Mouse (Mus musculus) lung, embryonic 14.5 days (tissue): ENCODE data around the gene Tacc2. TPM values are rescaled to one million over a fixed set of nuclear protein-coding genes. Genes with fewer than 3 reads are reported as not detected.

Experiments
- ATAC-seq: fragments of 200-750 bp; cut with Nextera tagmentation; 2 replicates; pipeline ENCODE4 v1.8.0; 2017; ENCODE audit warnings: mild to moderate bottlenecking, moderate TSS enrichment, moderate library complexity; ENCODE audit not compliant: insufficient read depth
- DNase-seq: peaks from one replicate; pipeline ENCODE4 v3.0.0-alpha.2; 2015
- H3K27ac ChIP-seq: fragments of 300-500 bp; sonication (generic); 2 replicates; pipeline ENCODE4 v1.5.1; 2014; ENCODE audit warnings: low read depth, mild to moderate bottlenecking, moderate library complexity
- H3K27me3 ChIP-seq: fragments of 300-500 bp; sonication (generic); 2 replicates; pipeline ENCODE4 v1.6.1; 2014; ENCODE audit warnings: low read length, control low read depth; ENCODE audit not compliant: insufficient read depth
- H3K36me3 ChIP-seq: fragments of 300-500 bp; sonication (generic); 2 replicates; pipeline ENCODE4 v1.6.1; 2014; ENCODE audit warnings: control low read depth; ENCODE audit not compliant: insufficient read depth
- H3K4me1 ChIP-seq: fragments of 300-500 bp; sonication (generic); 2 replicates; pipeline ENCODE4 v1.6.1; 2014; ENCODE audit warnings: antibody characterized with exemption, control low read depth; ENCODE audit not compliant: insufficient read depth
- H3K4me2 ChIP-seq: fragments of 300-500 bp; sonication (generic); 2 replicates; pipeline ENCODE4 v1.6.1; 2014; ENCODE audit warnings: mild to moderate bottlenecking
- H3K4me3 ChIP-seq: fragments of 300-500 bp; sonication (generic); 2 replicates; pipeline ENCODE4 v1.5.1; 2014; ENCODE audit warnings: low read depth, low read length
- H3K9ac ChIP-seq: fragments of 300-500 bp; sonication (generic); 2 replicates; pipeline ENCODE4 v1.6.1; 2014
- H3K9me3 ChIP-seq: fragments of 300-500 bp; sonication (generic); 2 replicates; pipeline ENCODE4 v1.6.1; 2016; ENCODE audit warnings: low read depth, low read length, control low read depth
- CTCF ChIP-seq: IDR thresholded peaks from 2 replicates; pipeline ENCODE4 v1.5.1; 2016; ENCODE audit warnings: antibody characterized with exemption, low read depth
- WGBS: fragments of 180-500 bp; shearing (Covaris S2); extraction: QIAGEN DNeasy Blood & Tissue Kit; methylation state at CpG from one replicate; pipeline ENCODE4 v1.1.7; 2014; 5-methylcytosine and 5-hydroxymethylcytosine counted together
- polyA plus RNA-seq: library from polyadenylated mRNA; unstranded; fragments of >200 nt; fragmentation: Nextera tagmentation; extraction: Ambion mirVana; gene quantifications from 2 replicates; pipeline ENCODE4 v1.2.1, GENCODE M21; 2014

The Tacc2 gene
- polyA plus RNA-seq, 1 experiment from 2014 or later, result 32.6 TPM

DNA sequence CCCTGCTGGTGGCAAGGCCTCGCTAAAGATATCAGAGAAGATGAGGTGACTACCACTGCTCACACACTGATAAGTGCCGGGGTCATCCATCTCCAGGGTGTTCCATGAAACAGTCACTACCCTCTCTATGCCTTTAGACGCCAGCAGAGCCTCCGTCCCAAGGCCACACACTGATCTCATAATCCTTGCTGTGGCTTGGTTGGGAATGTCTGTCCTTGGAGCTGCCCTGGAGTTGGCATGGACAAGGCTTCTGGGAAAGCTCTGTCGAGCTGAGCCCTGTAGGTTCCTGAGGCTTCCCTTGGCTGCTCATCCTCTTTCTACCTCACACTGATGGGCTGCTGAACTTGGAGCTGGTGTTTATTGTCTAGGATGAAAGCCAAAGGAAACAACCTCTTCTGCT lies 209.5 kb downstream of the Tacc2 start:
- peak; percentile 31; the same call in 1 of the 2 replicates for ATAC-seq
- Histone ChIP-seq H3K4me1 (peaks cover 10% of the 10 kb centered on the region; the same call in 1 of the 2 replicates), H3K27ac (no peak overlapping the region), H3K4me2 (no peak overlapping the region), H3K36me3 (no peaks in the 10 kb centered on the region), H3K9ac (no peak overlapping the region), H3K9me3 (no peaks in the 10 kb centered on the region), H3K27me3 (no peaks in the 10 kb centered on the region), H3K4me3 (no peak overlapping the region)
- TF ChIP-seq CTCF, result no peak
- WGBS, result 62% methylated on average over 5 of the region's 5 CpGs
- DNase-seq, result no peak

DNA sequence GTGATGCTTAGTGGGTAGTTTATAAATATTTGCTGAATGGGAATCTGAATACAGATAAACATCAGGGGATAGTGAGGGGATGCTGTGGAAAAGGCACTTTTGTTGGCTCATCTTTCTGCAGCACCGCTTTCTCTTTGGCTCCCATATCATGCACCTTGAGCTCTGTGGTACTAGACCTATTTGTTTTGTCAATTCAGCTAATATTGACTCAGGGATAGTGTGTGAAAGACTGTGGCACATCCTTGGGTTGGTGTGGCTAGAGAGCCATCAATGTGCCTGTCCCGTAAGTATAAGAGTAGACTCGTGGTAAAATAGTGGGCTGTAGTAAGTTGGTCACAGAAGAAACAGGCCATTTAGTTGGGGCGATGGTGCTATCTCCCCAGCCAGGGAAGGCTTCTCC lies 210.3 kb downstream of the Tacc2 start:
- H3K27me3 ChIP-seq, result no peaks in the 10 kb centered on the region
- 83% methylated on average over 4 of the region's 4 CpGs for WGBS
- TF ChIP-seq CTCF, result no peak
- DNase-seq (no peak), ATAC-seq (no peak)
- no peaks in the 10 kb centered on the region for H3K36me3 ChIP-seq
- peaks cover 10% of the 10 kb centered on the region; the same call in 1 of the 2 replicates for H3K4me1 ChIP-seq
- no peaks in the 10 kb centered on the region for H3K9me3 ChIP-seq
- H3K27ac ChIP-seq, result no peak overlapping the region
- no peak overlapping the region for H3K9ac ChIP-seq
- H3K4me3 ChIP-seq, result no peak overlapping the region
- H3K4me2 ChIP-seq, result no peak overlapping the region

DNA sequence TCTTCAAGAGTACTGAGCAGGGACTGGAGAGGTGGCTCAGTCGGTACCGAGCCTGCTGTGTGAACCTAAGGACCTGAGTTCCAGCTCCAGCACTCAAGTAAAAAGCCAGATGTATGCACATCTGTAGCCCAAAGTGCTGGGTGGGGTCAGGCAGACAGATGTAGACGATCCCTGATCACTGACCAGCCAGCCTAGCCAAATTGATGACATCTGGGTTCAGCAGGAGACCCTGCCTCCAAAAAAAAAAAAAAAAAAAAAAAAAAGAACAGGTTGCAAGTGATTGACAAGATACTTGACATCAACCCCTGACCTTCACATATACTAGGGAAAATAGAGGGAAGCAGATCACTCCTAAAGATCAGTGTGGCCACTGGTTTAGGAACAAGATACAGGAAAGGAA lies 211.7 kb downstream of the Tacc2 start:
- Histone ChIP-seq H3K9me3 (no peaks in the 10 kb centered on the region), H3K9ac (no peak overlapping the region), H3K4me3 (no peak overlapping the region), H3K27me3 (no peaks in the 10 kb centered on the region), H3K27ac (no peak overlapping the region), H3K36me3 (no peaks in the 10 kb centered on the region), H3K4me2 (no peak overlapping the region), H3K4me1 (peaks cover 10% of the 10 kb centered on the region; the same call in 1 of the 2 replicates)
- no peak for ATAC-seq
- no peak for DNase-seq
- 76% methylated on average over 3 of the region's 3 CpGs for WGBS
- no peak for TF ChIP-seq CTCF

DNA sequence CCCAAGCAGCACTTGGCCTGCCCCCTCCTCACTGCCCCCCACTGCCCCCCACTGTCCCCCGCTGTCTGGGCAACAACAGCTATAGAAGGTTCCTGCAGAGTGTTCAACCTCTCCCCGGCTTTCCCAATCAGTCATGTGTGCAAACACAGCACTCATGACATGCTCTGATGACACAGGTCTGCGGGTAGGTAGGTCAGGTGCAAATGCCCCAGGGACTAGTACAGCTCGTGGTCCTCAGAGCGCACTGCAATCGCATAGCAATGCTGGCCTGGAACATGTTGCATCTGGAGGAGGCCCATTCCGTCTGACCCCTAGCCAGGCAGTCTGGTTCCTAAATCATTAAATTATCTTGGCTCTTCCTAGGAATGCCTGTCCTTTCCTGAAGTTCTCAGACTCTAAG lies 212.2 kb downstream of the Tacc2 start:
- H3K4me3 ChIP-seq, result no peak overlapping the region
- 81% methylated on average over 7 of the region's 7 CpGs for WGBS
- TF ChIP-seq CTCF, result no peak
- DNase-seq (no peak), ATAC-seq (no peak)
- H3K27ac ChIP-seq, result no peak overlapping the region
- no peak overlapping the region for H3K9ac ChIP-seq
- no peaks in the 10 kb centered on the region for H3K27me3 ChIP-seq
- no peaks in the 10 kb centered on the region for H3K36me3 ChIP-seq
- no peak overlapping the region for H3K4me2 ChIP-seq
- H3K4me1 ChIP-seq, result peaks cover 10% of the 10 kb centered on the region; the same call in 1 of the 2 replicates
- no peaks in the 10 kb centered on the region for H3K9me3 ChIP-seq

DNA sequence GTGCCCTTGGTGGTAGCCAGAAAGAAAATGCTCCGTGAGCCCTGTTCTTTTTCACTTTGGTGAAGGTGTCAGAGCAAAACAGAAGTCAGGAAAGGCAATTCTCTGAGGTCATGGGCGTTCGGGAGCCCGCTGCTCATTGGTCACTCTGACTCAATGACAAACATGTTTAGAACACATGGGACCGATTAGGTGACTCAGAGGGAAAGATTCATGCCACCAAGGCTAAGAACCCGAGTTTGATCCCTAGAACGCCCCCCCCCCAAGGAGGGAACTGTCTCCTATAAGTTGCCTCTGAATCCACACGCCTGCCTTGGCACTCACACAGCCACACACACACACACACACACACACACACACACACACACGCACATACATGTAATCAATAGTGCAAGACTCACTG lies 216.4 kb downstream of the Tacc2 start:
- WGBS, result 73% methylated on average over 9 of the region's 9 CpGs
- Histone ChIP-seq H3K4me2 (no peak overlapping the region), H3K36me3 (no peaks in the 10 kb centered on the region), H3K9ac (no peak overlapping the region), H3K4me1 (no peaks in the 10 kb centered on the region), H3K9me3 (no peaks in the 10 kb centered on the region), H3K27me3 (no peaks in the 10 kb centered on the region), H3K4me3 (no peak overlapping the region), H3K27ac (no peak overlapping the region)
- ATAC-seq (no peak), DNase-seq (no peak)
- TF ChIP-seq CTCF, result no peak

DNA sequence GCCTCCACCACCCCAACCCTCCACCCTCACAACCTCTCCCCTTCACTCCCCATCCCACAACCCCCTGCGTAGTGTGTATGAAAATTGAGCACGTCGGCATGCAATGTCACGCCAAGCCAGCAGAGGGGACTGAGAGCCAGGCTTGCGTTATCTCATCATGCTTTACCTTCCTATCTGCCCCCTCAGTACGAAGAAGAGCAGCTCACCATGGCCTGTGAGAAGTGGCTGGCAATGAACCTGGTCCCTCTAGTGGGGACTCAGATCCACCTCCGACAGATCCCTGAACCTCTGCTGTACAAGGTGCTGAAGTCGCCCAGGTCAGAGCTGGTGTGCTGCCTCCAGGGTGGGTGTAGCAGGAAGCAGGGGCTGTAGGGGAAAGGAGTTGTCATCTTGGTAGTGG lies 219.5 kb downstream of the Tacc2 start:
- H3K4me1 ChIP-seq, result no peaks in the 10 kb centered on the region
- H3K9ac ChIP-seq, result no peak overlapping the region
- H3K27ac ChIP-seq, result no peak overlapping the region
- H3K36me3 ChIP-seq, result no peaks in the 10 kb centered on the region
- DNase-seq (no peak), ATAC-seq (no peak)
- H3K9me3 ChIP-seq, result no peaks in the 10 kb centered on the region
- peak; percentile 58 for TF ChIP-seq CTCF
- no peak overlapping the region for H3K4me2 ChIP-seq
- no peak overlapping the region for H3K4me3 ChIP-seq
- H3K27me3 ChIP-seq, result no peaks in the 10 kb centered on the region
- 58% methylated on average over 8 of the region's 8 CpGs for WGBS

DNA sequence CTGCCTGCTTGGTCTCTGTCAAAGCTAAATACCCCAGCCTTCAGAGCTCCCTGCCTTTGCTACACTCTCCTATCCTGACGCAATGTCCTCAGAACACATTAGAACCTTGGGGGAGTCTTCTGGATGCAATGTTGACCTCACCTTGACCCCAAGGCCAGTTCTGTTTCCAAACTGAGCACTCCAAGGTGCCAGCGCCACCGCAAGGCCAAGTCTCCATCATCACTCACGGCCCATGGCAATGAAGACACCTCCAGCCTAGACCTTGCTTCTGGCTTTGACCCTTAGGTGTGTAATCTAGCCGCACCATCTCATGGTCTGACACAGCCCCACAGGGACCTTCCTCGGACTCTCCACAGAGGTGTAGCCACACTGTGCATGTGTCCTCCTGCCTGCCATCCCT lies 220.3 kb downstream of the Tacc2 start:
- H3K27me3 ChIP-seq, result no peaks in the 10 kb centered on the region
- WGBS, result 77% methylated on average over 6 of the region's 6 CpGs
- H3K4me1 ChIP-seq, result no peaks in the 10 kb centered on the region
- ATAC-seq (no peak), DNase-seq (no peak)
- no peak overlapping the region for H3K27ac ChIP-seq
- H3K4me2 ChIP-seq, result no peak overlapping the region
- no peaks in the 10 kb centered on the region for H3K9me3 ChIP-seq
- no peak overlapping the region for H3K4me3 ChIP-seq
- H3K9ac ChIP-seq, result no peak overlapping the region
- TF ChIP-seq CTCF, result no peak
- H3K36me3 ChIP-seq, result no peaks in the 10 kb centered on the region

DNA sequence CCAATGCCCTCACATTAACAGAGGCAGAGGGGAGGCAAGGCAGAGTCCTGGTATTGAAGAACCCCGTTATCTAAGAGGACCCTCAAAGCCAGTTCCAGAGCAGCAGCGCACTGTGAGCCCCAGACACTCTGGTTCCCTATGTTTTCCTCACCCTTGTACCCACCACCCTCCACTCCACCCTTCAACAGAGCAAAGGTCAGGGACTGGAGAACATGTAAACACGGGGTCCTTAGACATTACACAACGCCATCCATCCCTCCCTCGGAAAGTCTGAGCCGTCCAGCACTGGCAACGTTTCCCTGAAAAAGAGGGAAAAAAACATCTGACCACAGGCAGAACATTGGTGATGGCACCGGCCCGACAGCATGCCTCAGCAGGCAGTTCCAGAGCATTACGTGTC lies 222.2 kb downstream of the Tacc2 start:
- Histone ChIP-seq H3K4me1 (no peaks in the 10 kb centered on the region), H3K9ac (no peak overlapping the region), H3K4me2 (no peak overlapping the region), H3K27me3 (no peaks in the 10 kb centered on the region), H3K9me3 (no peaks in the 10 kb centered on the region), H3K36me3 (no peaks in the 10 kb centered on the region), H3K4me3 (no peak overlapping the region), H3K27ac (no peak overlapping the region)
- no peak for TF ChIP-seq CTCF
- ATAC-seq (no peak), DNase-seq (no peak)
- WGBS, result 68% methylated on average over 10 of the region's 10 CpGs
